Comparison of ENCODE assay signal across 11 mouse cellular contexts in genomic region chr7:105426051-105426450, GRCm38 (mm10). TPM values are rescaled to one million over a fixed set of nuclear protein-coding genes. Genes with fewer than 3 reads are reported as not detected.
A peak's percentile ranks its signal among the peaks of the same experiment; 100 is the strongest.
DNase-seq lines count a peak whose midpoint lies in the region; ATAC-seq lines count a peak whose summit lies in the region.
"Had no signal": no experiment of that assay in that cellular context is flagged by ENCODE, and none has a peak within 500 bp of the region (broad histone marks: within the 10 kb centered on the region; RNA-seq: fewer than 3 reads in every experiment).

No protein-coding gene starts in this region.

- DNase-seq in kidney, postnatal 36 days = no peak
- DNase-seq in neural tube, embryonic 11.5 days (ENCODE audit: low spot score) = no peak
- DNase-seq in ovary, postnatal 14 days (ENCODE audit: low spot score) = no peak
- no peak for DNase-seq in Muller cell, postnatal 12 days (ENCODE audit: inconsistent ontology term)
- DNase-seq in natural killer cell, adult 2 months (ENCODE audit: low spot score in 2 of 2) = no peak
- DNase-seq: gastrocnemius, postnatal 25 days; lung, postnatal 36 days had no signal

- no peaks in the 10 kb centered on the region for H3K9me3 ChIP-seq in kidney, embryonic 14.5 days (ENCODE audit: control insufficient read depth, low read length)
- no peaks in the 10 kb centered on the region for H3K9me3 ChIP-seq in embryonic facial prominence, embryonic 12.5 days
- H3K9me3 ChIP-seq in hindbrain, embryonic 16.5 days (ENCODE audit: control insufficient read depth, low read length) = no peaks in the 10 kb centered on the region
- no peaks in the 10 kb centered on the region for H3K9me3 ChIP-seq in neural tube, embryonic 11.5 days (ENCODE audit: control insufficient read depth, low read length)
- H3K9me3 ChIP-seq: G1E had no signal

- H3K36me3 ChIP-seq in kidney, embryonic 14.5 days (ENCODE audit: control insufficient read depth, insufficient read depth, low read length) = no peaks in the 10 kb centered on the region
- H3K36me3 ChIP-seq in embryonic facial prominence, embryonic 12.5 days = no peaks in the 10 kb centered on the region
- no peaks in the 10 kb centered on the region for H3K36me3 ChIP-seq in hindbrain, embryonic 16.5 days (ENCODE audit: control insufficient read depth, insufficient read depth, low read length)
- no peaks in the 10 kb centered on the region for H3K36me3 ChIP-seq in neural tube, embryonic 11.5 days (ENCODE audit: control insufficient read depth, insufficient read depth, low read length)
- H3K36me3 ChIP-seq: G1E had no signal

- peak overlapping the region; percentile 41 for H3K4me3 ChIP-seq in kidney, embryonic 14.5 days (ENCODE audit: low read length)
- peak overlapping the region; percentile 42 for H3K4me3 ChIP-seq in embryonic facial prominence, embryonic 12.5 days
- peak overlapping the region; percentile 51 for H3K4me3 ChIP-seq in hindbrain, embryonic 16.5 days (ENCODE audit: low read length)
- peak overlapping the region; percentile 39 for H3K4me3 ChIP-seq in neural tube, embryonic 11.5 days (ENCODE audit: low read depth, low read length)

- H3K9ac ChIP-seq in kidney, embryonic 14.5 days (ENCODE audit: low read depth, low read length) = peak overlapping the region; percentile 42
- peak overlapping the region; percentile 31; the same call in 1 of the 2 replicates for H3K9ac ChIP-seq in embryonic facial prominence, embryonic 12.5 days
- peak overlapping the region; percentile 72 for H3K9ac ChIP-seq in hindbrain, embryonic 16.5 days (ENCODE audit: low read depth, low read length)
- peak overlapping the region; percentile 20; the same call in 1 of the 2 replicates for H3K9ac ChIP-seq in neural tube, embryonic 11.5 days (ENCODE audit: low read length)

- H3K27ac ChIP-seq in kidney, embryonic 14.5 days (ENCODE audit: low read depth, low read length) = no peak overlapping the region
- H3K27ac ChIP-seq in embryonic facial prominence, embryonic 12.5 days = no peak overlapping the region
- H3K27ac ChIP-seq in hindbrain, embryonic 16.5 days (ENCODE audit: low read depth, low read length) = no peak overlapping the region
- H3K27ac ChIP-seq in neural tube, embryonic 11.5 days (ENCODE audit: low read depth, low read length) = no peak overlapping the region

- peak overlapping the region; percentile 73 for H3K4me2 ChIP-seq in kidney, embryonic 14.5 days (replicated peaks; ENCODE audit: low read depth, low read length)
- peak overlapping the region; percentile 70 for H3K4me2 ChIP-seq in embryonic facial prominence, embryonic 12.5 days (replicated peaks)
- H3K4me2 ChIP-seq in hindbrain, embryonic 16.5 days (ENCODE audit: low read length) = peak overlapping the region; percentile 77
- peak overlapping the region; percentile 73 for H3K4me2 ChIP-seq in neural tube, embryonic 11.5 days (ENCODE audit: low read depth)

- WGBS in kidney, embryonic 14.5 days = 4% methylated on average over 11 of the region's 11 CpGs
- WGBS in embryonic facial prominence, embryonic 12.5 days = 4% methylated on average over 11 of the region's 11 CpGs
- 2% methylated on average over 8 of the region's 11 CpGs for WGBS in hindbrain, embryonic 16.5 days
- WGBS in neural tube, embryonic 11.5 days = 5% methylated on average over 11 of the region's 11 CpGs

- H3K27me3 ChIP-seq in kidney, embryonic 14.5 days (ENCODE audit: control insufficient read depth, insufficient read depth, low read length) = peaks cover 23% of the 10 kb centered on the region; the same call in 1 of the 2 replicates
- peaks cover 50% of the 10 kb centered on the region for H3K27me3 ChIP-seq in embryonic facial prominence, embryonic 12.5 days
- peaks cover 2% of the 10 kb centered on the region; the same call in 1 of the 2 replicates for H3K27me3 ChIP-seq in hindbrain, embryonic 16.5 days (replicated peaks; ENCODE audit: control insufficient read depth, insufficient read depth, low read length)
- peaks cover 24% of the 10 kb centered on the region for H3K27me3 ChIP-seq in neural tube, embryonic 11.5 days (ENCODE audit: control insufficient read depth, insufficient read depth, low read length)

- no peak; the same call in 1 of the 2 replicates for ATAC-seq in kidney, embryonic 14.5 days (ENCODE audit: low FRiP score, low TSS enrichment)
- peak; percentile 36; the same call in 1 of the 2 replicates for ATAC-seq in embryonic facial prominence, embryonic 12.5 days (ENCODE audit: insufficient number of reproducible peaks, insufficient read depth, low FRiP score, low TSS enrichment)
- peak; percentile 77; the same call in 1 of the 2 replicates for ATAC-seq in hindbrain, embryonic 16.5 days
- no peak; the same call in 1 of the 2 replicates for ATAC-seq in neural tube, embryonic 11.5 days (ENCODE audit: insufficient read depth, low FRiP score, low TSS enrichment)

- H3K4me1 ChIP-seq in kidney, embryonic 14.5 days (ENCODE audit: control insufficient read depth, insufficient read depth, low read length) = no peaks in the 10 kb centered on the region
- no peaks in the 10 kb centered on the region for H3K4me1 ChIP-seq in embryonic facial prominence, embryonic 12.5 days
- no peaks in the 10 kb centered on the region; the same call in 1 of the 2 replicates for H3K4me1 ChIP-seq in hindbrain, embryonic 16.5 days (ENCODE audit: control insufficient read depth, insufficient read depth, low read depth, low read length)
- no peaks in the 10 kb centered on the region for H3K4me1 ChIP-seq in neural tube, embryonic 11.5 days (ENCODE audit: control insufficient read depth, insufficient read depth, low read length)

RNA-seq across cellular contexts. Expression of gene Cckbr, which starts 0.5 kb away (rescaled TPM):
- 0.56 and 0.58 TPM in 2 replicates for polyA plus RNA-seq in kidney, embryonic 14.5 days (2014; fragmentation: Nextera tagmentation; extraction: Ambion mirVana)
- 0.31 and 0.47 TPM in 2 replicates for polyA plus RNA-seq in embryonic facial prominence, embryonic 12.5 days (2016; fragmentation: Nextera tagmentation; extraction: Ambion mirVana)
- polyA plus RNA-seq in hindbrain, embryonic 16.5 days (2015; fragmentation: Nextera tagmentation; extraction: Ambion mirVana) = 7.7 and 8.1 TPM in 2 replicates
- not detected in 2 replicates for polyA plus RNA-seq in neural tube, embryonic 11.5 days (2014; fragmentation: Nextera tagmentation; extraction: Ambion mirVana)
- polyA plus RNA-seq: G1E had no signal

RNA-seq across cellular contexts. Expression of gene Cnga4, which starts 21.7 kb away (rescaled TPM):
- polyA plus RNA-seq in kidney, embryonic 14.5 days (2014; fragmentation: Nextera tagmentation; extraction: Ambion mirVana) = not detected in 2 replicates
- polyA plus RNA-seq in embryonic facial prominence, embryonic 12.5 days (2016; fragmentation: Nextera tagmentation; extraction: Ambion mirVana) = 0.08 TPM in 1 of 2 replicates, not detected in the other
- 0.17 TPM in 1 of 2 replicates, not detected in the other for polyA plus RNA-seq in hindbrain, embryonic 16.5 days (2015; fragmentation: Nextera tagmentation; extraction: Ambion mirVana)
- polyA plus RNA-seq in neural tube, embryonic 11.5 days (2014; fragmentation: Nextera tagmentation; extraction: Ambion mirVana) = not detected in 2 replicates
- polyA plus RNA-seq: G1E had no signal

RNA-seq across cellular contexts. Expression of gene Fam160a2, which starts 26.2 kb away (rescaled TPM):
- 30.9 and 43.6 TPM in 2 replicates for polyA plus RNA-seq in kidney, embryonic 14.5 days (2014; fragmentation: Nextera tagmentation; extraction: Ambion mirVana)
- 46.1 and 47.6 TPM in 2 replicates for polyA plus RNA-seq in embryonic facial prominence, embryonic 12.5 days (2016; fragmentation: Nextera tagmentation; extraction: Ambion mirVana)
- 43.4 and 43.7 TPM in 2 replicates for polyA plus RNA-seq in hindbrain, embryonic 16.5 days (2015; fragmentation: Nextera tagmentation; extraction: Ambion mirVana)
- 33.0 and 36.1 TPM in 2 replicates for polyA plus RNA-seq in neural tube, embryonic 11.5 days (2014; fragmentation: Nextera tagmentation; extraction: Ambion mirVana)

RNA-seq across cellular contexts. Expression of gene Gm5901, which starts 51.2 kb away (rescaled TPM):
- not detected in 2 replicates for polyA plus RNA-seq in kidney, embryonic 14.5 days (2014; fragmentation: Nextera tagmentation; extraction: Ambion mirVana)
- polyA plus RNA-seq in embryonic facial prominence, embryonic 12.5 days (2016; fragmentation: Nextera tagmentation; extraction: Ambion mirVana) = not detected in 2 replicates
- not detected in 2 replicates for polyA plus RNA-seq in hindbrain, embryonic 16.5 days (2015; fragmentation: Nextera tagmentation; extraction: Ambion mirVana)
- polyA plus RNA-seq in neural tube, embryonic 11.5 days (2014; fragmentation: Nextera tagmentation; extraction: Ambion mirVana) = not detected in 2 replicates
- polyA plus RNA-seq: G1E had no signal

RNA-seq across cellular contexts. Expression of gene Cavin3, which starts 56.0 kb away (rescaled TPM):
- 48.0 and 55.0 TPM in 2 replicates for polyA plus RNA-seq in kidney, embryonic 14.5 days (2014; fragmentation: Nextera tagmentation; extraction: Ambion mirVana)
- polyA plus RNA-seq in embryonic facial prominence, embryonic 12.5 days (2016; fragmentation: Nextera tagmentation; extraction: Ambion mirVana) = 36.7 and 40.0 TPM in 2 replicates
- polyA plus RNA-seq in hindbrain, embryonic 16.5 days (2015; fragmentation: Nextera tagmentation; extraction: Ambion mirVana) = 43.0 TPM in 2 replicates
- polyA plus RNA-seq in neural tube, embryonic 11.5 days (2014; fragmentation: Nextera tagmentation; extraction: Ambion mirVana) = 22.8 and 23.0 TPM in 2 replicates
- polyA plus RNA-seq: G1E had no signal

Comparison
In these comparisons a context has a peak if more than half of its experiments do, and no peak if none do; other contexts are left out.
1. ATAC-seq: peak in embryonic facial prominence, embryonic 12.5 days (single experiment) and hindbrain, embryonic 16.5 days (single experiment); none in kidney, embryonic 14.5 days (single experiment) and neural tube, embryonic 11.5 days (single experiment).
2. H3K9ac ChIP-seq: peak in every context shown above with its lines; median percentile 72 in hindbrain, embryonic 16.5 days; 42 in kidney, embryonic 14.5 days; 31 in embryonic facial prominence, embryonic 12.5 days; 20 in neural tube, embryonic 11.5 days.
3. Peak in every context shown above with its lines, with median percentiles within 50 percentile points of each other: H3K4me2 ChIP-seq and H3K4me3 ChIP-seq.